Mouse (Mus musculus) C2C12 (cell line): ENCODE measurements around the gene Spata5. TPM values are rescaled to one million over a fixed set of nuclear protein-coding genes. Genes with fewer than 3 reads are reported as not detected.

Experiments used
- H3K27me3 ChIP-seq: one replicate; pipeline ENCODE4 v1.6.1; 2011; ENCODE audit not compliant: control insufficient read depth, insufficient read depth, insufficient read length
- H3K36me3 ChIP-seq: one replicate; pipeline ENCODE4 v1.6.1; 2011; ENCODE audit not compliant: control insufficient read depth, insufficient read depth
- H3K4me3 ChIP-seq: one replicate; pipeline ENCODE4 v1.5.1; 2011; ENCODE audit warnings: mild to moderate bottlenecking, control low read depth; ENCODE audit not compliant: poor library complexity, insufficient read depth, severe bottlenecking
- H3K79me2 ChIP-seq: one replicate; pipeline ENCODE4 v1.6.1; 2011; ENCODE audit not compliant: control insufficient read depth, insufficient read depth
- H3K79me3 ChIP-seq: one replicate; pipeline ENCODE4 v1.6.1; 2011; ENCODE audit warnings: low read depth, control low read depth
- H3ac ChIP-seq: one replicate; pipeline ENCODE3; 2011; ENCODE audit warnings: low read depth; ENCODE audit not compliant: control insufficient read depth, insufficient read length
- CEBPB ChIP-seq: IDR thresholded peaks from one replicate; pipeline ENCODE4 v1.6.1; 2011; ENCODE audit warnings: low read depth, mild to moderate bottlenecking, control low read depth, moderate library complexity
- CTCF ChIP-seq: IDR thresholded peaks from one replicate; pipeline ENCODE4 v1.5.1; 2011; ENCODE audit not compliant: control insufficient read depth, insufficient read depth, insufficient read length
- FOSL1 ChIP-seq: IDR thresholded peaks from one replicate; pipeline ENCODE4 v1.8.0; 2011; ENCODE audit warnings: mild to moderate bottlenecking, low read length; ENCODE audit not compliant: poor library complexity, insufficient read depth, severe bottlenecking
- MAX ChIP-seq: IDR thresholded peaks from one replicate; pipeline ENCODE4 v1.6.1; 2011; ENCODE audit warnings: mild to moderate bottlenecking, control low read depth
- MYOD1 ChIP-seq: IDR thresholded peaks from one replicate; pipeline ENCODE4 v1.6.1; 2011; ENCODE audit warnings: low read depth; ENCODE audit not compliant: control insufficient read depth, insufficient read length
- MYOG ChIP-seq: IDR thresholded peaks from one replicate; pipeline ENCODE4 v1.6.1; 2011; ENCODE audit not compliant: control insufficient read depth, insufficient read length; ENCODE audit errors: extremely low read depth
- USF1 ChIP-seq: IDR thresholded peaks from one replicate; pipeline ENCODE4 v1.6.1; 2011; ENCODE audit warnings: low read depth, mild to moderate bottlenecking, control low read depth, moderate library complexity
- polyA plus RNA-seq: library from polyadenylated mRNA; unstranded; fragments of >200 nt; fragmentation: generic; extraction: Trizol; gene quantifications from one replicate; pipeline ENCODE4 v1.2.1, GENCODE M21; 2012; ENCODE audit warnings: missing spikeins

Spata5 gene
- polyA plus RNA-seq, 1 experiment: 19.6 TPM

DNA sequence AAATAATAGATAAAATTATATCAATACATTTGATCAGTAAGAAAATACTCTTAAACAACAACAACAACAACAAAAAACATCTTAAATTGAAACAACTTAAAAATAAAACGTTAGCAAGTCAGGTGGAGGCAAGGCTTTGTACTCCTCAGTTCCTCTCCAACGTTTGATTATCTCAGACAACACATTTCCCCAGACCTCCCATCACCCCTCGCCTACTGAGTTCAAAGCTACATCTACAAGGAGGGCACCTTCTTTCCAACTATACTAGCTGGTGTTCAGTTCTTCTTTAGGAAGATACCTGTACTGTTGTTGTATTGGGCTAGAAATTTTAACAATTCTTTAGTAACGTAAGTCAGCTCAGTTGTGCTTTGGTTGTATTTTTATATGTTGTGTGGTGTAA lies 49.7 kb downstream of the Spata5 start:
- peaks cover 19% of the 10 kb centered on the region for H3K36me3 ChIP-seq
- no peaks in the 10 kb centered on the region for H3K79me2 ChIP-seq
- H3K4me3 ChIP-seq: no peak overlapping the region
- H3K79me3 ChIP-seq: no peaks in the 10 kb centered on the region
- no peaks in the 10 kb centered on the region for H3K27me3 ChIP-seq
- H3ac ChIP-seq: no peak overlapping the region
- no peak for TF ChIP-seq MYOD1
- no peak for TF ChIP-seq MYOG
- no peak for TF ChIP-seq USF1
- no peak for TF ChIP-seq MAX
- no peak for TF ChIP-seq CEBPB
- TF ChIP-seq FOSL1: no peak
- no peak for TF ChIP-seq CTCF

DNA sequence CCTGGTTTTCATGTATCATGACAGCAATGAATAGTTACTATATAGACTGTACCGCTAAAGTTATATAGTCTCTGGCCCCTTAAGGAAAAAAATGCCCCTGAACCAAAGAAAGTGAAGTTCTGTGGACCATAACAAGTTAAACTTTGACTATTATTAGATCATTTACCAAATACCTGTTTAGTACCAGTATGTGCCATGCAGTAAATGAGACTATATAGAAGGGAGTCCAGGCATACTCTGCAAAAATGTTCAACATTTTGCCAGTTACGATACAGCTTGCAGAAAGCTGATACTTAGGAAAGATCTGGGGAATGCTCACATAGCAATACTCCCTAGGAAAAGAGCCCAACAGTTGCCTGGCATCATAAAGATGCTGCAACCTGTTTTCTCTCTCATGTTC lies 51.2 kb downstream of the Spata5 start:
- no peak overlapping the region for H3ac ChIP-seq
- no peak overlapping the region for H3K4me3 ChIP-seq
- H3K27me3 ChIP-seq: no peaks in the 10 kb centered on the region
- TF ChIP-seq CEBPB (no peak), USF1 (no peak)
- H3K36me3 ChIP-seq: peaks cover 7% of the 10 kb centered on the region
- no peaks in the 10 kb centered on the region for H3K79me3 ChIP-seq
- no peaks in the 10 kb centered on the region for H3K79me2 ChIP-seq

DNA sequence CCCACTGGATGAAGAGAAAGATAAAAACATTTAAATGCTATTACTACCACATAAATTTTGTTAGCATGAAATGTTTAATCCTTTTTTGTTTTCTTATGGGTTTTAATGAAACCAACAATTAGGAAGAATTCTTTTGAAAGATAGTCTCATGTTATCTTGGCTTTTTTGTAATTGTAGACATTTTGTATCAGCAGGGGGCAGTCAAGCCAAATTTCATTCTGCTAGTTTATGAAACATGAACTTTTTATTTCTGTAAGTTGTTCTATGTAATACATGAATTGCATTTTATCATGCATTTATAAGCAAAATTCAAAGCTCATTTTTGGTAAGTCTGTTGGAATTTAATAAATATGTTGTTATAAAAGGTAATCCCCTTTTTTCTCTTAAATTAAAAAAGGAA lies 52.8 kb downstream of the Spata5 start:
- Histone ChIP-seq H3ac (no peak overlapping the region), H3K4me3 (no peak overlapping the region), H3K79me3 (no peaks in the 10 kb centered on the region), H3K36me3 (peaks cover 7% of the 10 kb centered on the region), H3K79me2 (peaks cover 2% of the 10 kb centered on the region), H3K27me3 (no peaks in the 10 kb centered on the region)
- TF ChIP-seq MYOD1 (no peak), CTCF (no peak)

- Histone ChIP-seq H3K4me3 (no peak overlapping the region), H3ac (no peak overlapping the region), H3K36me3 (no peaks in the 10 kb centered on the region), H3K27me3 (no peaks in the 10 kb centered on the region), H3K79me3 (no peaks in the 10 kb centered on the region), H3K79me2 (peaks cover 10% of the 10 kb centered on the region)
- no peak for TF ChIP-seq MYOG
- TF ChIP-seq MAX: no peak
- TF ChIP-seq CEBPB: no peak
- no peak for TF ChIP-seq MYOD1
- no peak for TF ChIP-seq CTCF
Measured at GRCm38 (mm10) chr3:37476485-37476884, 56.8 kb downstream of the Spata5 start.

DNA sequence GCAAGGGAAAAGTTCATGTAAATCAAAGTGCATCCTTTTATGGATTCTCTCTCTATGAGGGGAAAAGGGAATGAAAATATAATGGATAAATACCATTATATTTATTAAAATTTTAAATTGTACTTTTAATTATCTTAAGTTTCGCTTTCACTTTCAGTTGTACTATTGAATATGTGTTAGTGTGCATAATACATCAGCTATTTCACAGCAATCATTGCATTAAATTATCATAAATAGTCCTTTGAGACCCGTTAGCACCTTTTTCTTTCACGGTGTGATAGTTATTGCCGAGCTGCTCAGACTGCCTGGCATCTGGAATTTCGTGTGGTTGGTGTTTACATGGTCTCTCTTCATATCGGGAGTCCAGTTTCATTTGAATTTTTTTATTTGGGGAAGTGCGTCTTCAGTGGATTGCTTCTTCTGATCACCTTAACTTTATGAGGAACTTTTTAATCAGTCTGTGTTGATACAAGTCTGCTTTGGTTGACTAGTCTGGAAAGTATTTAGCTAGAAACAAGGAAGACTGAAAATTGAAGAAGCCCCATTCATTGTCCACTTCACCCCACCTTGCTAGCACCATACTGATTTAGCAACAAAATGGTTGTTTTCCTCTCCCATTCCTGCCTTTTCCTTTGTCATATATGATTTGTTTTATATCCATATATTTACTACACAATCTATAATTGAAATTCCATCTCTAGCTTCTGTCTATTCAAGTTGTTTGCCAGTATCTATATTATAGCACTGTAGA lies 57.9 kb downstream of the Spata5 start:
- Histone ChIP-seq H3K4me3 (no peak overlapping the region), H3K27me3 (no peaks in the 10 kb centered on the region), H3ac (no peak overlapping the region), H3K79me2 (peaks cover 10% of the 10 kb centered on the region), H3K79me3 (no peaks in the 10 kb centered on the region), H3K36me3 (peaks cover 6% of the 10 kb centered on the region)
- TF ChIP-seq CEBPB (no peak), CTCF (no peak), FOSL1 (no peak), MYOD1 (no peak), MYOG (no peak), USF1 (no peak), MAX (no peak)

GRCm38 (mm10) chr3:37479771-37480170 lies 60.1 kb downstream of the Spata5 start:
- TF ChIP-seq USF1 (no peak), MYOG (no peak), MYOD1 (no peak), CTCF (no peak), CEBPB (no peak), MAX (no peak), FOSL1 (no peak)
- H3K79me2 ChIP-seq: peaks cover 10% of the 10 kb centered on the region
- H3K36me3 ChIP-seq: peaks cover 13% of the 10 kb centered on the region

More at GRCm38 (mm10) chr3:37479771-37480170, 60.1 kb downstream of the Spata5 start:
- Histone ChIP-seq H3K27me3 (no peaks in the 10 kb centered on the region), H3K4me3 (no peak overlapping the region), H3ac (no peak overlapping the region), H3K79me3 (no peaks in the 10 kb centered on the region)
